Mouse (Mus musculus) small intestine, adult 2 months (tissue): ENCODE measurements around the gene Pdlim4. TPM values are rescaled to one million over a fixed set of nuclear protein-coding genes. Genes with fewer than 3 reads are reported as not detected.

ENCODE experiments used
- H3K27ac ChIP-seq: fragments of 200-500 bp; 2 replicates; pipeline ENCODE4 v1.5.1; 2012; ENCODE audit warnings: low read depth, low read length, control low read depth, inconsistent platforms; ENCODE audit not compliant: insufficient read depth
- H3K27me3 ChIP-seq: fragments of 200-500 bp; 2 replicates; pipeline ENCODE4 v1.6.1; 2012; ENCODE audit warnings: mild to moderate bottlenecking, moderate library complexity, low read length, inconsistent platforms; ENCODE audit not compliant: control insufficient read depth, insufficient read depth
- H3K36me3 ChIP-seq: fragments of 200-500 bp; 2 replicates; pipeline ENCODE4 v1.6.1; 2012; ENCODE audit warnings: mild to moderate bottlenecking, low read length, control low read depth, inconsistent platforms; ENCODE audit not compliant: control insufficient read depth, insufficient read depth
- H3K4me1 ChIP-seq: fragments of 200-500 bp; 2 replicates; pipeline ENCODE4 v1.6.1; 2012; ENCODE audit warnings: low read length, inconsistent platforms, mixed read lengths; ENCODE audit not compliant: control insufficient read depth, insufficient read depth, insufficient read length
- H3K4me3 ChIP-seq: fragments of 200-500 bp; 2 replicates; pipeline ENCODE4 v1.5.1; 2012; ENCODE audit warnings: low read depth, mild to moderate bottlenecking, control low read depth, inconsistent platforms, low read length, moderate library complexity
- CTCF ChIP-seq: fragments of 200-500 bp; IDR thresholded peaks from 2 replicates; pipeline ENCODE4 v1.5.1; 2012; ENCODE audit warnings: low read depth, mild to moderate bottlenecking, control low read depth, inconsistent platforms, low read length, moderate library complexity, mixed read lengths; ENCODE audit not compliant: insufficient replicate concordance, insufficient read length; ENCODE audit errors: extremely low read depth
- POLR2A ChIP-seq: fragments of 200-500 bp; IDR thresholded peaks from 2 replicates; pipeline ENCODE4 v1.6.1; 2012; ENCODE audit warnings: low read depth, mild to moderate bottlenecking, control low read depth, inconsistent platforms, low read length, moderate library complexity
- WGBS: fragments of 180-500 bp; shearing (Covaris S2); methylation state at CpG from one replicate; pipeline ENCODE4 v1.1.7; 2018; 5-methylcytosine and 5-hydroxymethylcytosine counted together
- polyA plus RNA-seq: library from polyadenylated mRNA; depleted of rRNA; stranded (reverse); fragments of >200 nt; gene quantifications from 2 replicates; pipeline ENCODE4 v1.2.3, GENCODE M21; 2012

Gene Pdlim4
- polyA plus RNA-seq, 1 experiment, result 15.6 TPM

GRCm38 (mm10) chr11:54062086-54062752 is 6.6 kb downstream of the Pdlim4 start:
- 0 out of 2 replicates have a peak overlapping the region, but pooled peaks have one; percentile 7 for H3K27ac ChIP-seq
- no peaks in the 10 kb centered on the region for H3K36me3 ChIP-seq
- TF ChIP-seq CTCF (no peak), POLR2A (no peak)
- no peak overlapping the region for H3K4me3 ChIP-seq
- peaks cover 10% of the 10 kb centered on the region; the same call in 1 of the 2 replicates for H3K4me1 ChIP-seq
- 74% methylated on average over 12 of the region's 12 CpGs for WGBS
- H3K27me3 ChIP-seq, result no peaks in the 10 kb centered on the region

GRCm38 (mm10) chr11:54060316-54060715 is 8.5 kb downstream of the Pdlim4 start:
- Histone ChIP-seq H3K27ac (peak overlapping the region; percentile 47), H3K4me3 (no peak overlapping the region), H3K4me1 (peaks cover 20% of the 10 kb centered on the region), H3K27me3 (no peaks in the 10 kb centered on the region), H3K36me3 (no peaks in the 10 kb centered on the region)
- TF ChIP-seq CTCF (no peak), POLR2A (no peak)
- 40% methylated on average over 9 of the region's 9 CpGs for WGBS

DNA sequence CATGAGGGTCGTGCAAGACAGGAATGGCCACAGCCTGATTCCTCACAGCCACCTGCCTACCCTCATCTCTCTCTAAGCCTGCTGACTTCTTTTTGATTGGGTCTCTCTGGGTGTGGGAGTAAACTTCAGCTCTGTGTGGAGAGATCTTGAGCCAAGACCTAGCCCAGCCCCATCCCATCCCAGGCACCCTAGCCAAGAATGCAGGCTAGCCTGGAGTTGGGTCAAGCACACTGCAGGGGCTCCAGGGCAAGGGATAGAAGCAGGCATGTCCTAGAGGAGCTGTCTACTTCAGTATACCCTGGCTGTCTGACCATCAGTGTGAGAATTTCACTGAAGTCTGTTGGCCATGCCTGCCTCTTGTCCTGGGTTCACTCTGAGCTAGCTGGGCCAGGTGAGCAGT is 9.3 kb downstream of the Pdlim4 start:
- Histone ChIP-seq H3K27me3 (no peaks in the 10 kb centered on the region), H3K4me3 (no peak overlapping the region), H3K27ac (no peak overlapping the region), H3K4me1 (peaks cover 20% of the 10 kb centered on the region), H3K36me3 (no peaks in the 10 kb centered on the region)
- 38% methylated on average over 1 of the region's 1 CpGs for WGBS
- no peak for TF ChIP-seq POLR2A
- TF ChIP-seq CTCF, result no peak

DNA sequence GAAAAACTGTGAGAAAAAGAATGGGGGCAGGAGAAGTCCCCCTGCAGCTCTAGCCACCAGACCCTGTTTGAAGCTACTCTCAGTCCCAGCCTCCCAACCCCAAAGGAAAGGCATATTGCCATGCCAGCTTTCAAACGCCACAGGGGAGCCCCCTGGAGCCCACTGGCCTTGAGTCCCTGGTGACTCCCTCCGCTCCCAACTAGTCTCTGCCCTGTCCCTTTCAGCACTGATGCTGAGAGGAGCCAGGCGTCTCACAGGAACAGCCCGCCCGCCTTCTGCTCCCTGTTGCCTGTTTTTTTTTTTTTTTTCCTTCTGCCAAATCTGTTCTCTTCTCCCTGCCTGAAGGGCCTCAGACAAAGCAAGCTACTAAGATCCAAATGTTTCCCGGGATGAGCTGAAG is 10.2 kb downstream of the Pdlim4 start:
- no peak overlapping the region for H3K27ac ChIP-seq
- H3K4me3 ChIP-seq, result no peak overlapping the region
- TF ChIP-seq POLR2A (no peak), CTCF (no peak)
- H3K4me1 ChIP-seq, result peaks cover 20% of the 10 kb centered on the region
- WGBS, result 70% methylated on average over 6 of the region's 6 CpGs
- no peaks in the 10 kb centered on the region for H3K27me3 ChIP-seq
- H3K36me3 ChIP-seq, result no peaks in the 10 kb centered on the region

GRCm38 (mm10) chr11:54058056-54058617 is 10.7 kb downstream of the Pdlim4 start:
- no peaks in the 10 kb centered on the region for H3K36me3 ChIP-seq
- H3K27me3 ChIP-seq, result no peaks in the 10 kb centered on the region
- TF ChIP-seq CTCF (no peak), POLR2A (no peak)
- H3K27ac ChIP-seq, result no peak overlapping the region
- no peak overlapping the region for H3K4me3 ChIP-seq
- H3K4me1 ChIP-seq, result peaks cover 20% of the 10 kb centered on the region
- WGBS, result 86% methylated on average over 10 of the region's 10 CpGs

DNA sequence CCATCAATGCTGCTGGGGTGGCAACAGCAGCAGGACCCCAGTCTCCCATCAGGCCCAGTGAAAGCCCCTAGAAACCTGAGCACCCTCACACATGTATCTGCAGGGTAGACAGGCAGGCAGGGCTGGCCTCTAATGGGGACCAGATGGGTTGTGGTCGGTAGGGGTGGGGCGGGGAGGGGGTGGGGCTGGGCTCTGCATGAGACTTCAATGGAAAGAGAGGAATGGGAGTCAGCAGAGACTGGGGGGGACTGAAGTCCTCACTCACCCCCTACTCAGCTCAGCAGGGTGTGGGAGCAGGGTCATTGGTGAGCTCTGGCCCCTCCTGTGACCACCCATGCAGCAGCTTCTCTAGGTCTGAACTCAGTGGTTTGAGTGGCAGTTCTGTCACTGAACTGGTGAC is 11.4 kb downstream of the Pdlim4 start:
- TF ChIP-seq POLR2A, result no peak
- no peak for TF ChIP-seq CTCF
- Histone ChIP-seq H3K4me3 (no peak overlapping the region), H3K4me1 (peaks cover 20% of the 10 kb centered on the region), H3K27me3 (no peaks in the 10 kb centered on the region), H3K27ac (no peak overlapping the region), H3K36me3 (no peaks in the 10 kb centered on the region)
- WGBS, result 74% methylated on average over 2 of the region's 2 CpGs

DNA sequence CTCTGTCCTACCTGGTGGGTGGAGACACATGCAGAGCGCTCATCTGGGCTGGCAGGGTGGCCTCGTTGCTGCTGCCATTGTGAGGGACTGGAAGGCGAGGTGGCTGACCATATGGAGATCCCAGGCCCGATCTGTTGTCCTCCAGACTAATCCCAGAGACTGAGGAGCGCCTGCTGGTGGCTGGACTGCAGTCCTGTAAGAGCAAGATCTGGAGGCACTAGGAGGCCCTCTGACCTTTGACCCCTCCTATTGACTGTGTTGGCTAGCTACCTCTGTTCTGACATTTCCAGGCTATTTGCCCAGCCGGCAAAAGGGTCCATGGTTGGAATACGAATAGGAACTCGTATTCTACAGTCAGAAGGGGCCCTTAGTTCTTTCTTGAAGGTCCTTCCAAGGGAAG is 12.7 kb downstream of the Pdlim4 start:
- 35% methylated on average over 8 of the region's 8 CpGs for WGBS
- no peaks in the 10 kb centered on the region for H3K36me3 ChIP-seq
- no peak overlapping the region for H3K4me3 ChIP-seq
- no peak overlapping the region for H3K27ac ChIP-seq
- H3K27me3 ChIP-seq, result no peaks in the 10 kb centered on the region
- no peak for TF ChIP-seq CTCF
- TF ChIP-seq POLR2A, result no peak
- peaks cover 20% of the 10 kb centered on the region for H3K4me1 ChIP-seq
